Mouse (Mus musculus) forebrain, embryonic 14.5 days (tissue): ENCODE measurements around the gene Mllt3. TPM values are rescaled to one million over a fixed set of nuclear protein-coding genes. Genes with fewer than 3 reads are reported as not detected.
A peak's percentile ranks its signal among the peaks of the same experiment; 100 is the strongest.

Experiments
- ATAC-seq: fragments of 200-750 bp; cut with Nextera tagmentation; 2 replicates; pipeline ENCODE4 v1.8.0; 2017; ENCODE audit warnings: mild to moderate bottlenecking, moderate library complexity
- DNase-seq: peaks from one replicate; pipeline ENCODE4 v3.0.0-alpha.2; 2015; ENCODE audit warnings: low spot score
- H3K27ac ChIP-seq: fragments of 300-500 bp; sonication (generic); 2 replicates; pipeline ENCODE4 v1.5.1; 2014; ENCODE audit warnings: low read depth, mild to moderate bottlenecking, control low read depth, low read length, moderate library complexity
- H3K27me3 ChIP-seq: fragments of 300-500 bp; sonication (generic); replicated peaks from 2 replicates; pipeline ENCODE4 v1.6.1; 2014; ENCODE audit warnings: low read length, control low read depth, mixed read lengths; ENCODE audit not compliant: control insufficient read depth, insufficient read depth
- H3K36me3 ChIP-seq: fragments of 300-500 bp; sonication (generic); 2 replicates; pipeline ENCODE4 v1.6.1; 2014; ENCODE audit warnings: low read length, control low read depth; ENCODE audit not compliant: control insufficient read depth, insufficient read depth
- H3K4me1 ChIP-seq: fragments of 300-500 bp; sonication (generic); 2 replicates; pipeline ENCODE4 v1.6.1; 2014; ENCODE audit warnings: antibody characterized with exemption, low read length, control low read depth; ENCODE audit not compliant: control insufficient read depth, insufficient read depth
- H3K4me2 ChIP-seq: fragments of 300-500 bp; sonication (generic); 2 replicates; pipeline ENCODE4 v1.6.1; 2014; ENCODE audit warnings: mild to moderate bottlenecking, control low read depth, low read length
- H3K4me3 ChIP-seq: fragments of 300-500 bp; sonication (generic); 2 replicates; pipeline ENCODE4 v1.5.1; 2014; ENCODE audit warnings: low read depth, low read length, control low read depth
- H3K9ac ChIP-seq: fragments of 300-500 bp; sonication (generic); 2 replicates; pipeline ENCODE4 v1.6.1; 2014; ENCODE audit warnings: mild to moderate bottlenecking, low read length, control low read depth, moderate library complexity
- H3K9me3 ChIP-seq: fragments of 300-500 bp; sonication (generic); replicated peaks from 2 replicates; pipeline ENCODE4 v1.6.1; 2016; ENCODE audit warnings: low read length, control low read depth, mixed read lengths; ENCODE audit not compliant: control insufficient read depth
- WGBS: fragments of 180-500 bp; shearing (Covaris S2); extraction: QIAGEN DNeasy Blood & Tissue Kit; methylation state at CpG from one replicate; pipeline ENCODE4 v1.1.7; 2014; 5-methylcytosine and 5-hydroxymethylcytosine counted together
- polyA plus RNA-seq: library from polyadenylated mRNA; unstranded; fragments of >200 nt; fragmentation: Nextera tagmentation; extraction: Ambion mirVana; gene quantifications from 2 replicates; pipeline ENCODE4 v1.2.1, GENCODE M21; 2014

The Mllt3 gene
- 95.2 and 108 TPM in 2 replicates for polyA plus RNA-seq

DNA sequence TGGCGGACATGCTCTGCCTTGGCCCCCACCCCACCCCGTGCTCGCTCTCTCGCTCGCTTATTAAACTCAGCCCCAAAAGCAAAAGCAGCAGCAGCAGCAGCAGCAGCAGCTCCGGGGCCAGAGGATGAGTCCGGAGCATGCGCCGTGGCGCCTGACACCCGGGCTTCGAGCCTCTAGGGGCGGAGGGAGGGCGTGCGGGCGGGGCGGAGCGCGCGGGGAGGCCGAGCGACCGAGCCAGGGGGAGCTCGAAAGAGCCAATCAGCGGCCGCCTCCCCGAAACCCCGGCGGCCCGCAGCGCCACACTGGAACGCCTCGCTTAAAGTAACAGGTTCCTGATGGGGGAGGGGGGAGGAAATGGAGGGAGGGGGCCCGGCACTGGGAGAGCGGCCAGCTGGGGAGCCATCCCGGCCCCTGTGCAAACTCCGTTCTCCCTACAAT is at the start of gene Mllt3:
TSS of gene Mllt3 (minus strand) at position 149 of the 438 bp plus-strand sequence.
- 1% methylated on average over 34 of the region's 37 CpGs for WGBS
- DNase-seq (peak; percentile 97), ATAC-seq (peak; percentile 90)
- peaks cover 7% of the 10 kb centered on the region for H3K36me3 ChIP-seq
- peak within 1 kb of the TSS; percentile 96 for H3K9ac ChIP-seq
- peaks cover 22% of the 10 kb centered on the region for H3K4me1 ChIP-seq
- H3K9me3 ChIP-seq: no peaks in the 10 kb centered on the region
- H3K4me3 ChIP-seq: peak within 1 kb of the TSS; percentile 82
- H3K27ac ChIP-seq: peak within 1 kb of the TSS; percentile 99
- H3K4me2 ChIP-seq: peak within 1 kb of the TSS; percentile 54
- H3K27me3 ChIP-seq: no peaks in the 10 kb centered on the region

- Histone ChIP-seq H3K4me1 (no peaks in the 10 kb centered on the region), H3K4me2 (no peak overlapping the region), H3K36me3 (no peaks in the 10 kb centered on the region), H3K27me3 (no peaks in the 10 kb centered on the region), H3K27ac (no peak overlapping the region), H3K4me3 (no peak overlapping the region), H3K9me3 (no peaks in the 10 kb centered on the region), H3K9ac (no peak overlapping the region)
- no peak for DNase-seq
- no peak for ATAC-seq
- 88% methylated on average over 4 of the region's 4 CpGs for WGBS
Observed at GRCm38 (mm10) chr4:88082381-88082780, 49.2 kb upstream of the Mllt3 start.

GRCm38 (mm10) chr4:88081885-88082284 is 48.7 kb upstream of the Mllt3 start:
- no peak overlapping the region for H3K27ac ChIP-seq
- no peak overlapping the region for H3K4me2 ChIP-seq
- H3K36me3 ChIP-seq: no peaks in the 10 kb centered on the region
- H3K27me3 ChIP-seq: no peaks in the 10 kb centered on the region
- ATAC-seq (no peak), DNase-seq (no peak)
- WGBS: 99% methylated on average over 3 of the region's 3 CpGs
- H3K9me3 ChIP-seq: no peaks in the 10 kb centered on the region
- H3K9ac ChIP-seq: no peak overlapping the region
- no peaks in the 10 kb centered on the region for H3K4me1 ChIP-seq
- no peak overlapping the region for H3K4me3 ChIP-seq

DNA sequence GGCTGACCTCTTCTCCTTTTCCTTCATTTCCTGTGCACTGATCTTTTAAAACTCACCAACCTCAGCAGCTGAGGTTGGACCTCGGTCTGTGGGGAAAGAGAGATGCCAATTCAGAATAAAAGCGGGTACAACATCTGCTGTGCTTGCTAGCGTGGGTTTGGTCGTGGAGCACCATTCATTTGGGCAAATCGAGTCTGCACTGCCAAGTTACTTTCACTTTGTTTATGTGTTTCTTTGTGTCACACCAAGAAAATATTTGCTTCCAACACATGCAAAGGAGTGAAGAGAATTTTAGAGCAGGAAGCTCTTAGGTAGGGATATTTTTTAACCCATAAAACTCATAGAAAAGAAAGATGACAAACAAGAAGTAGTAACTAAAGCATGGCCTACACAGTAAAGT is 48.3 kb upstream of the Mllt3 start:
- Histone ChIP-seq H3K27me3 (no peaks in the 10 kb centered on the region), H3K9me3 (no peaks in the 10 kb centered on the region), H3K36me3 (no peaks in the 10 kb centered on the region), H3K4me1 (no peaks in the 10 kb centered on the region), H3K9ac (no peak overlapping the region), H3K27ac (no peak overlapping the region), H3K4me2 (no peak overlapping the region), H3K4me3 (no peak overlapping the region)
- DNase-seq: no peak
- 76% methylated on average over 5 of the region's 5 CpGs for WGBS
- no peak for ATAC-seq

DNA sequence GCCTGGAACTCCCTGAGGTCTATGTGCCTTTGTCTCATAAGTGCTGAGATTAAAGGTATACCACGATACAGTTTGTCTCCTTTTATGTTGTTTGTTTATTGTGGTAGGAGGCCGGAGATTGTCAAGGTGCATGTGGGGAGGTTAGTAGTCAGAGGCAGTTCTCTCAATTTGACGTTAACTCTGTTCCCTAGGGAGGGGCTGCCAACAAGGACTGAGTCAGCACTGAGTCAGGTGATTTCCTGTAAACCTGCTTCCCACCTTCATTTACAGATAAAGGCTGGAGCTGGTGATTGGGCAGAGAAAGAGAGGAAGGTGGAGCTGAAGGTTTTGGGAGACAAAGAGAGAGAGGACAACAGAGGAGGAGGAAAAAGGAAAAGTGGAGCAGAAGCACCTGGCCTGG is 45.8 kb upstream of the Mllt3 start:
- no peak for DNase-seq
- Histone ChIP-seq H3K4me2 (no peak overlapping the region), H3K4me3 (no peak overlapping the region), H3K36me3 (no peaks in the 10 kb centered on the region), H3K27me3 (no peaks in the 10 kb centered on the region), H3K4me1 (no peaks in the 10 kb centered on the region), H3K9ac (no peak overlapping the region), H3K27ac (no peak overlapping the region), H3K9me3 (no peaks in the 10 kb centered on the region)
- WGBS: 81% methylated on average over 3 of the region's 3 CpGs
- no peak for ATAC-seq

GRCm38 (mm10) chr4:88075388-88075787 is 42.2 kb upstream of the Mllt3 start:
- Histone ChIP-seq H3K9ac (no peak overlapping the region), H3K4me3 (no peak overlapping the region), H3K4me2 (no peak overlapping the region), H3K9me3 (no peaks in the 10 kb centered on the region), H3K27ac (no peak overlapping the region), H3K36me3 (no peaks in the 10 kb centered on the region), H3K27me3 (no peaks in the 10 kb centered on the region), H3K4me1 (no peaks in the 10 kb centered on the region)
- ATAC-seq (no peak), DNase-seq (no peak)
- 82% methylated on average over 2 of the region's 2 CpGs for WGBS

- Histone ChIP-seq H3K4me2 (no peak overlapping the region), H3K4me1 (no peaks in the 10 kb centered on the region), H3K27me3 (no peaks in the 10 kb centered on the region), H3K4me3 (no peak overlapping the region), H3K9ac (no peak overlapping the region), H3K27ac (no peak overlapping the region), H3K36me3 (no peaks in the 10 kb centered on the region), H3K9me3 (no peaks in the 10 kb centered on the region)
- WGBS: 81% methylated on average over 8 of the region's 8 CpGs
- DNase-seq (no peak), ATAC-seq (no peak)
Observed at GRCm38 (mm10) chr4:88046280-88046679, 13.1 kb upstream of the Mllt3 start.

DNA sequence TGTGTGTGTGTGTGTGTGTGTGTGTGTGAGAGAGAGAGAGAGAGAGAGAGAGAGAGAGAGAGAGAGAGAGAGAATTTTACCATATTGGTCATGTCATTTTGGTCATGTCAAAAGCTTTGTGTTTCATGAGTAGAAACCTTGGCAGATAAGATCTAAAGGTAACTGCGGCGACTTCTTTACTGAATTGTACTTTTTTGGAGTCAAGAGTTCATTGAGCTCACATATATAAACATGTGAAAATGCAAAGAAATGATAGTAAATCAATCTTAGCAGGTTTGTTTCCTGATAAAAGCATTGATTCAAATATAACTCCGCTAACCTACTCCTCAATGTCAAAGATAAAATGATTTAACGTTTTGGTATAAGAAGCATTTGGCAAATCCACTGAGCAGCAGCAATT is 12.0 kb upstream of the Mllt3 start:
- no peak for DNase-seq

DNA sequence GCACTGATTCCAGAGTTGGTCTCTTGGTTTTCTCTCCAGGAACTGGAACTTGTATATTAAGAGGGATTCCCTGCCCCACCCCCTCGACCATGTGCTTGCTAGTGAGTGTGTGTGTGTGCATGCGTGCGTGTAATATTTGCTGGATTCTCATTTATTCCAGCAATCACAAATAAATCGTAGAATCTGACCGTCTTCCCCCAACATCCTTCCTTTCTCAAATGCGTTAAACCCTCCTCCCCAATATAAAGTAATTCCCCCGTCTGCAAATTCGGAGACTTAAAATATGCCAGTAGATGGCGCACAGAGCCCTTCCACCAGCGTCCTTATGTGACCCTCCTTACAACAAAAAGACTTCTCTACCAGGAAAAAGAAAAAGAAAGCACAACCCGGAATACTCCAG is 2.2 kb upstream of the Mllt3 start:
- H3K9me3 ChIP-seq: no peaks in the 10 kb centered on the region
- H3K36me3 ChIP-seq: no peaks in the 10 kb centered on the region
- H3K27ac ChIP-seq: no peak overlapping the region
- WGBS: under 1% methylated on average over 11 of the region's 11 CpGs
- peak; percentile 91 for DNase-seq
- H3K9ac ChIP-seq: no peak overlapping the region
- 0 out of 2 replicates have a peak overlapping the region, but pooled peaks have one; percentile 2 for H3K4me3 ChIP-seq
- H3K27me3 ChIP-seq: no peaks in the 10 kb centered on the region
- no peak for ATAC-seq
- H3K4me2 ChIP-seq: peak overlapping the region; percentile 54
- H3K4me1 ChIP-seq: peaks cover 5% of the 10 kb centered on the region; the same call in 1 of the 2 replicates

More for the DNA sequence above, 12.0 kb upstream of the Mllt3 start:
- H3K27me3 ChIP-seq: no peaks in the 10 kb centered on the region
- H3K36me3 ChIP-seq: no peaks in the 10 kb centered on the region
- H3K9ac ChIP-seq: no peak overlapping the region
- H3K4me2 ChIP-seq: no peak overlapping the region
- no peaks in the 10 kb centered on the region for H3K9me3 ChIP-seq
- H3K27ac ChIP-seq: no peak overlapping the region
- H3K4me1 ChIP-seq: no peaks in the 10 kb centered on the region
- WGBS: 86% methylated on average over 4 of the region's 4 CpGs
- no peak for ATAC-seq
- H3K4me3 ChIP-seq: no peak overlapping the region
